Mouse (Mus musculus) kidney, adult 2 months (tissue): ENCODE data around the gene Tnfrsf1a.

Source experiments
- CTCF ChIP-seq: fragments of 200-500 bp; conservative IDR thresholded peaks from 2 replicates; pipeline ENCODE4 v1.5.1; 2011; ENCODE audit warnings: low read depth, mild to moderate bottlenecking, control low read depth, low read length, moderate library complexity, mixed read lengths; ENCODE audit not compliant: insufficient read depth, insufficient read length
- POLR2A ChIP-seq: fragments of 200-500 bp; IDR thresholded peaks from one replicate; pipeline ENCODE4 v1.6.1; 2011; ENCODE audit warnings: low read depth, low read length, control low read depth

DNA sequence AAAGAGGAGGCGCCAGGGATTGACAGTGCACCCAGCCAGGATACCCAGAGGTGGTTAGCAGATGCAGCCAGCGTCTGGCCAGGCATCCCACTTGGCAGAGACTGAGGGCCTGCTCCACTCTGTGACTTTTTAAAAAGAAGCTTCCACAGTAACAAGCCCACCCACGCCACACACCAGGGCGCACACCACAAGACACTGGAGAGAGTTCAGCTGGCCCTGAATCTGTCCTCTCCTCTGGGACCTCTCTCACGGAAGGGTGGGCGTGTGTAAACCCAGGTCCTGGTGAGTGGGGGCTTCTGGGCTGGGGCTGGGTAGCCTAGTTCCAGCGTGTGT lies 35.0 kb upstream of the Tnfrsf1a start:
- TF ChIP-seq POLR2A (no peak), CTCF (no peak)
